Mouse (Mus musculus) E14TG2a.4 (cell line): Measurements from ENCODE around the gene Tspan7.

ENCODE experiments used
- CTCF ChIP-seq: conservative IDR thresholded peaks from 2 replicates; pipeline ENCODE4 v1.5.1; 2014; ENCODE audit warnings: low read length
- NANOG ChIP-seq: IDR thresholded peaks from 2 replicates; pipeline ENCODE4 v1.6.1; 2014; ENCODE audit warnings: borderline replicate concordance, low read length, mixed read lengths
- POU5F1 ChIP-seq: IDR thresholded peaks from 2 replicates; pipeline ENCODE4 v1.6.1; 2014; ENCODE audit warnings: low read length, borderline replicate concordance

DNA sequence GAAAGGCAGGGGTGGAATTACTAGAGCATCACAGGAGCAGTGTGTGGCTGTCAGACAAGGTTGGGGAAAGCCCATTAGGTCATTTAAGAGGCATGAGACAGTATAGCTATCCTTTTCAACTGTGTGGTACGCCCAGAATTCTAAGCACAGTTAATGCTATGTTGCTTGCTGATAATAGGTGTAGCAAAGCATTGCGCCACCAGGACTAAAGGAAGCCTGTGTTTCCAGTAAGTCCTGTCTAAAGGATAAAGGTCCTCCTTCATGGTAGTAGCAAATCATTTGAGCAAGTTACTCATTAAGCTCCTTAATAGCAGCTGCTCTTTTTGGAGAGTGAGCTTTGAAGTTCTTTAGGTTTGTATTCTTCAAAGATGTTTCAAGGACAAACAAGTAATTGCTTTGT, 13.6 kb downstream of the Tspan7 start:
- no peak for TF ChIP-seq CTCF
- no peak for TF ChIP-seq POU5F1
- TF ChIP-seq NANOG, result no peak
